Mouse (Mus musculus): Measurements from ENCODE around the gene Nav2. TPM values are rescaled to one million over a fixed set of nuclear protein-coding genes. Genes with fewer than 3 reads are reported as not detected.

Gene Nav2
- total and polyA plus RNA-seq, 3 experiments: 20.4 to 49.9 (median 34.4) TPM

- peak in 1 of 2 experiments; percentile 28 for DNase-seq
- intact Hi-C loops (cut with DNase I): no loop called here
- H3K4me1 ChIP-seq (ENCODE audit: control insufficient read depth, insufficient read depth, low read length): peaks cover 4% of the 10 kb centered on the region
These were observed 485.3 kb downstream of the Nav2 start for GRCm38 (mm10) chr7:49393857-49394256.

GRCm38 (mm10) chr7:49396202-49396601 lies 487.7 kb downstream of the Nav2 start:
- Histone ChIP-seq H3K4me3 (no peak overlapping the region), H3K27ac (no peak overlapping the region; the same call in 1 of the 2 replicates), H3K4me1 (ENCODE audit: control insufficient read depth, insufficient read depth, low read length) (peaks cover 4% of the 10 kb centered on the region), H3K27me3 (ENCODE audit: control insufficient read depth, insufficient read depth, low read length) (no peaks in the 10 kb centered on the region), H3K79me2 (replicated peaks; ENCODE audit: control insufficient read depth, insufficient read depth, low read length) (no peaks in the 10 kb centered on the region), H3K9ac (ENCODE audit: low read depth, low read length) (no peak overlapping the region), H3K36me3 (ENCODE audit: control insufficient read depth, insufficient read depth, low read length) (no peaks in the 10 kb centered on the region)
- intact Hi-C loops (cut with DNase I): loop anchor here (2.0 to 5.0 kb wide), 3 partner anchors 53 to 144 kb away; no protein-coding TSS in a partner anchor
- WGBS: 77% methylated on average over 1 of the region's 1 CpGs
- no peak for DNase-seq
- TF ChIP-seq POLR2A (IDR thresholded peaks at IDR 0.05; ENCODE audit: insufficient read depth, low read depth, low read length): no peak
- no peak for TF ChIP-seq EP300 (IDR thresholded peaks at IDR 0.05; ENCODE audit: insufficient read depth, low read depth, low read length)
- no peak for TF ChIP-seq CTCF (IDR thresholded peaks at IDR 0.05)

More at GRCm38 (mm10) chr7:49393857-49394256, 485.3 kb downstream of the Nav2 start:
- 76% methylated on average over 7 of the region's 7 CpGs for WGBS
- Histone ChIP-seq H3K36me3 (ENCODE audit: control insufficient read depth, insufficient read depth, low read length) (no peaks in the 10 kb centered on the region), H3K27me3 (ENCODE audit: control insufficient read depth, insufficient read depth, low read length) (no peaks in the 10 kb centered on the region), H3K4me3 (no peak overlapping the region), H3K79me2 (replicated peaks; ENCODE audit: control insufficient read depth, insufficient read depth, low read length) (peaks cover under 1% of the 10 kb centered on the region; the same call in 1 of the 2 replicates), H3K9ac (ENCODE audit: low read depth, low read length) (no peak overlapping the region), H3K27ac (no peak overlapping the region)
- peak; percentile 22 for TF ChIP-seq CTCF (IDR thresholded peaks at IDR 0.05)
- no peak for TF ChIP-seq EP300 (IDR thresholded peaks at IDR 0.05; ENCODE audit: insufficient read depth, low read depth, low read length)
- no peak for TF ChIP-seq POLR2A (IDR thresholded peaks at IDR 0.05; ENCODE audit: insufficient read depth, low read depth, low read length)

DNA sequence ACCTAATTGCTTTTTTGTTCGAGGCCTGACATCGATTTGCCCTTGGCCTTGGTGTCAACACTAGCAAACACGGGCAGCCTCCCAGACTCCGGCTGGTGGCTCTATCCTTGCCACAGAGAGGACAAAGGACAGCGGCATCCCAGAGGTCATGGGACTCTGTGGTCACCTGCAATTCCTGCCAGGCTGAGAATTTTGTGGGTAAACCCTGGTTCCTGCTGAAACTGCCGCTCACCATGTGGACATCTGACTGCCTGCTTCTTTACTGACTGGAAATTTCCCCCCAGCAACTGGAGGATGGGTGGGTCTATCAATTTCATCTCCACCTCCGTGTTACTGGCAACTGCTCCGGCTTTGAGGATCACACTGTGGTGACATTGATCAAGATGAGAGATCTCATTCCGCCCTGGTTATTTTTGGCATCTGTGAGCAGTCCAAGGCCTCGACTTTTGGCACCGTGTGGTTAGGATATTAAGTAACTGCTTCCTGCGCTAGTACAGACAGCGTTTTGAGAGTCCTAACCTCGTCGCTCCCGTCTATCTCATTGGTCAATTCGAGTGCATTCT lies 489.0 kb downstream of the Nav2 start:
- Histone ChIP-seq H3K9ac (ENCODE audit: low read depth, low read length) (no peak overlapping the region), H3K4me1 (ENCODE audit: control insufficient read depth, insufficient read depth, low read length) (peaks cover 4% of the 10 kb centered on the region), H3K4me3 (no peak overlapping the region), H3K27ac (peak overlapping the region; percentile 74), H3K27me3 (ENCODE audit: control insufficient read depth, insufficient read depth, low read length) (no peaks in the 10 kb centered on the region), H3K36me3 (ENCODE audit: control insufficient read depth, insufficient read depth, low read length) (no peaks in the 10 kb centered on the region), H3K79me2 (replicated peaks; ENCODE audit: control insufficient read depth, insufficient read depth, low read length) (no peaks in the 10 kb centered on the region)
- 45% methylated on average over 17 of the region's 17 CpGs for WGBS
- DNase-seq: peak; percentile 41 to 65
- TF ChIP-seq CTCF (IDR thresholded peaks at IDR 0.05) (no peak), POLR2A (IDR thresholded peaks at IDR 0.05; ENCODE audit: insufficient read depth, low read depth, low read length) (no peak), EP300 (IDR thresholded peaks at IDR 0.05; ENCODE audit: insufficient read depth, low read depth, low read length) (0 out of 2 replicates have a peak, but pooled peaks have one; percentile 19)
- intact Hi-C loops (cut with DNase I): loop anchor here (2.0 to 5.0 kb wide), 4 partner anchors 29 to 145 kb away; no protein-coding TSS in a partner anchor

DNA sequence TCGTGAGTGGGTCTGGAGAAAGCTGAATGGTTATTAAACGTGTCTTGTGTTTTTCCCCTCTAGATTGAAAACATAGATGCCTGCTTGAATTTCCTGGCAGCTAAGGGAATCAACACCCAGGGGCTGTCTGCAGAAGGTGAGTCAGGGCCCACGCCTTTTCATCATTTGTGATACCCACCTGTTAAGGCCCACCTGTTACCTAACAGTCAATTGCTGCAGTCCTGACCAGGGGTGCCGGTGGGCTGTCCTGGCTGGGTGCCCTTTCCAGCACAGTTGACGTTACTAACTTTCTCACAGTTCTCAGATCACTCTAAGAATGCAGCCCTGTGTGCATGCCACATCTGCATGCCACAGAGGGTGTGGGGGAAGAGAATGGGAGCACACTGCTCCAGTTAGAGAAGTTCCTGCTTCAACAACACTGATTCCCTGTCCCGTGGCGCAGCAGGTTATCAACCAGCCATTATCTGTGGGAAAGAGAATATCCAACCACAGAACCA lies 489.6 kb downstream of the Nav2 start:
- H3K27me3 ChIP-seq (ENCODE audit: control insufficient read depth, insufficient read depth, low read length): no peaks in the 10 kb centered on the region
- intact Hi-C loops (cut with DNase I): loop anchor here (2.0 to 5.0 kb wide), 3 partner anchors 29 to 146 kb away; no protein-coding TSS in a partner anchor
- no peaks in the 10 kb centered on the region for H3K79me2 ChIP-seq (replicated peaks; ENCODE audit: control insufficient read depth, insufficient read depth, low read length)
- H3K36me3 ChIP-seq (ENCODE audit: control insufficient read depth, insufficient read depth, low read length): no peaks in the 10 kb centered on the region
- TF ChIP-seq POLR2A (IDR thresholded peaks at IDR 0.05; ENCODE audit: insufficient read depth, low read depth, low read length) (no peak), EP300 (IDR thresholded peaks at IDR 0.05; ENCODE audit: insufficient read depth, low read depth, low read length) (no peak), CTCF (IDR thresholded peaks at IDR 0.05) (no peak)
- H3K4me3 ChIP-seq: no peak overlapping the region
- H3K9ac ChIP-seq (ENCODE audit: low read depth, low read length): no peak overlapping the region
- H3K27ac ChIP-seq: peak overlapping the region; percentile 74
- H3K4me1 ChIP-seq (ENCODE audit: control insufficient read depth, insufficient read depth, low read length): peaks cover 4% of the 10 kb centered on the region
- no peak for DNase-seq
- 58% methylated on average over 7 of the region's 7 CpGs for WGBS

DNA sequence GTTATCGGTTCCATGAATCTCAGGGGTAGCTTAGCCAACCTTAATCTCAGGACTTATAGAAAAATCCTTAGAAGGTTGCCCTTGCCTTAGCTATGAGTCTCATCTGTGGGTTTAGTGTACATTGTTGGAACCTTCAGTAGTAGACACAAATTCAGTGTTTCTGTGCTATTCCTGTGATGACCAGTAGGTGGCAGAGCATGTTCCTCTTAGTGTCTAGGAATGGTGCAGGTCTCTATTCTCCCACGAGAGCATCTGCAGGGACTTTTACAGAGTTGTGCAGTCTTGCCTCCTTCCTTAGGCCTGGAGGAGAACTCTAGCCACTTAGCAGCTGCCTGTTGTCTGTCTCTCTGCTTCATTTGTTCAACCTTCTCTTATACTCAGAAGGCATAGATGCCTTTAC lies 490.8 kb downstream of the Nav2 start:
- no peaks in the 10 kb centered on the region for H3K27me3 ChIP-seq (ENCODE audit: control insufficient read depth, insufficient read depth, low read length)
- H3K79me2 ChIP-seq (replicated peaks; ENCODE audit: control insufficient read depth, insufficient read depth, low read length): no peaks in the 10 kb centered on the region
- peak in 1 of 2 experiments; percentile 27 for DNase-seq
- H3K36me3 ChIP-seq (ENCODE audit: control insufficient read depth, insufficient read depth, low read length): no peaks in the 10 kb centered on the region
- intact Hi-C loops (cut with DNase I): loop anchor here (2.0 to 5.0 kb wide), 3 partner anchors 27 to 147 kb away; no protein-coding TSS in a partner anchor
- H3K4me1 ChIP-seq (ENCODE audit: control insufficient read depth, insufficient read depth, low read length): peaks cover 4% of the 10 kb centered on the region
- 38% methylated on average over 2 of the region's 2 CpGs for WGBS
- TF ChIP-seq POLR2A (IDR thresholded peaks at IDR 0.05; ENCODE audit: insufficient read depth, low read depth, low read length) (no peak), CTCF (IDR thresholded peaks at IDR 0.05) (peak; percentile 98; the same call in 1 of the 2 replicates), EP300 (IDR thresholded peaks at IDR 0.05; ENCODE audit: insufficient read depth, low read depth, low read length) (no peak)
- no peak overlapping the region for H3K9ac ChIP-seq (ENCODE audit: low read depth, low read length)
- no peak overlapping the region for H3K4me3 ChIP-seq
- H3K27ac ChIP-seq: no peak overlapping the region

DNA sequence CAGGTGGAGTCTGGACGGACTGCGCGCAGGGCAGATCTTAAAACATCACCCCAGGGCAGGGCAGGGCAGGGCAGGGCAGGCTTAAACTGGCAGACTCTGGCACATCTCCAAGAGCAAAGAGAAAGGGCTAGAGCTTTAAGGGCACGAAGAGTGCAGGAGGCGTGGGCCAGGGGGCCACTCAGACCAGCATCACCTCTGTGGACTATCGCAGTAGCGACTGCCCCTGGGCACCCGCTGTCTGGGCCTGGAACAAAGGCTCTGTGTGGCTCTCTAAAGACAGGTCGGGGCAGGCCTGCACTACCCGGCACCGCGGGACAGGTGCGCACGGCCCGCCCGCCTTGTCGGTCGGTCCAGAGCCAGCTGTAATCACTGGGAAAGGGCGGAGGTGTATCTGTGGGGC lies 491.9 kb downstream of the Nav2 start:
- no peaks in the 10 kb centered on the region for H3K27me3 ChIP-seq (ENCODE audit: control insufficient read depth, insufficient read depth, low read length)
- intact Hi-C loops (cut with DNase I): no loop called here
- H3K9ac ChIP-seq (ENCODE audit: low read depth, low read length): no peak overlapping the region
- no peaks in the 10 kb centered on the region for H3K36me3 ChIP-seq (ENCODE audit: control insufficient read depth, insufficient read depth, low read length)
- peak; percentile 34 to 45 for DNase-seq
- TF ChIP-seq EP300 (IDR thresholded peaks at IDR 0.05; ENCODE audit: insufficient read depth, low read depth, low read length) (no peak), CTCF (IDR thresholded peaks at IDR 0.05) (no peak)
- H3K4me1 ChIP-seq (ENCODE audit: control insufficient read depth, insufficient read depth, low read length): peaks cover 4% of the 10 kb centered on the region
- H3K27ac ChIP-seq: no peak overlapping the region
- WGBS: 65% methylated on average over 19 of the region's 19 CpGs
- no peaks in the 10 kb centered on the region for H3K79me2 ChIP-seq (replicated peaks; ENCODE audit: control insufficient read depth, insufficient read depth, low read length)
- H3K4me3 ChIP-seq: no peak overlapping the region

Data from heart, adult 2 months (tissue).